Mouse (Mus musculus): ENCODE measurements around the gene Ncor2. TPM values are rescaled to one million over a fixed set of nuclear protein-coding genes. Genes with fewer than 3 reads are reported as not detected.

The Ncor2 gene
- polyA plus RNA-seq, 1 experiment, result 91.1 TPM

DNA sequence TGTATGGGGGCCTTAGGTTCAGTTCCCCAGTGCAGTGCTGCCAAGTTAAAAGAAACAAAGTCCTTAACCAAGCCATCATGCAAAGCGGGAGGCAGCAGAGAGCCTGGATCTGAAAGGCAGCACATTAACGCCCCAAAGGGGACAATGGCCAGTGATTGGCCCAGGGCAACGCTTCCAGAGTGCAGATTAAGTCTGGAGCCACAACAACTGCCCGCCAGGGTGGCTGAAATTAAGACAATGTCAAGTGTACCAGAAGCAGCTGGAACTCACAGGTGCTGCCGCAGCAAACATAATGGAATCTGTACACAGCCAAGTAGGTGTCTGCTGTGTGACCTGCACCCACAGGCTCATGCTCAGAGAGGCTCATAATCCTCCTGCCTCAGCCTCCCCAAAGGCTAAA lies 24.8 kb downstream of the Ncor2 start:
- H3K79me2 ChIP-seq (ENCODE audit: control insufficient read depth, insufficient read depth), result peaks cover 100% of the 10 kb centered on the region
- peaks cover 78% of the 10 kb centered on the region for H3K79me3 ChIP-seq (ENCODE audit: low read depth)
- H3K27me3 ChIP-seq (ENCODE audit: control insufficient read depth, insufficient read depth, insufficient read length), result no peaks in the 10 kb centered on the region
- H3K36me3 ChIP-seq (ENCODE audit: control insufficient read depth, insufficient read depth), result no peaks in the 10 kb centered on the region
- no peak for TF ChIP-seq MYOD1 (IDR thresholded peaks at IDR 0.05; ENCODE audit: control insufficient read depth, insufficient read length, low read depth)
- no peak for TF ChIP-seq FOSL1 (IDR thresholded peaks at IDR 0.05; ENCODE audit: insufficient read depth, low read length, poor library complexity, severe bottlenecking)
- no peak for TF ChIP-seq MYOG (IDR thresholded peaks at IDR 0.05; ENCODE audit: control insufficient read depth, extremely low read depth, insufficient read length)
- no peak for TF ChIP-seq USF1 (IDR thresholded peaks at IDR 0.05; ENCODE audit: low read depth)
- no peak for TF ChIP-seq CTCF (IDR thresholded peaks at IDR 0.05; ENCODE audit: control insufficient read depth, insufficient read depth, insufficient read length)
- TF ChIP-seq CEBPB (IDR thresholded peaks at IDR 0.05; ENCODE audit: low read depth), result no peak
- TF ChIP-seq MAX (IDR thresholded peaks at IDR 0.05), result no peak
- H3ac ChIP-seq (ENCODE audit: control insufficient read depth, insufficient read length, low read depth), result no peak overlapping the region
- H3K4me3 ChIP-seq (ENCODE audit: insufficient read depth, poor library complexity, severe bottlenecking), result no peak overlapping the region

GRCm38 (mm10) chr5:125153201-125153816 lies 25.7 kb downstream of the Ncor2 start:
- H3K27me3 ChIP-seq (ENCODE audit: control insufficient read depth, insufficient read depth, insufficient read length), result no peaks in the 10 kb centered on the region
- H3K79me3 ChIP-seq (ENCODE audit: low read depth), result peaks cover 84% of the 10 kb centered on the region
- H3ac ChIP-seq (ENCODE audit: control insufficient read depth, insufficient read length, low read depth), result no peak overlapping the region
- TF ChIP-seq MYOD1 (IDR thresholded peaks at IDR 0.05; ENCODE audit: control insufficient read depth, insufficient read length, low read depth), result no peak
- no peak for TF ChIP-seq MYOG (IDR thresholded peaks at IDR 0.05; ENCODE audit: control insufficient read depth, extremely low read depth, insufficient read length)
- no peak for TF ChIP-seq FOSL1 (IDR thresholded peaks at IDR 0.05; ENCODE audit: insufficient read depth, low read length, poor library complexity, severe bottlenecking)
- TF ChIP-seq CTCF (IDR thresholded peaks at IDR 0.05; ENCODE audit: control insufficient read depth, insufficient read depth, insufficient read length), result no peak
- no peak for TF ChIP-seq MAX (IDR thresholded peaks at IDR 0.05)
- no peak for TF ChIP-seq USF1 (IDR thresholded peaks at IDR 0.05; ENCODE audit: low read depth)
- TF ChIP-seq CEBPB (IDR thresholded peaks at IDR 0.05; ENCODE audit: low read depth), result no peak
- peaks cover 100% of the 10 kb centered on the region for H3K79me2 ChIP-seq (ENCODE audit: control insufficient read depth, insufficient read depth)
- no peak overlapping the region for H3K4me3 ChIP-seq (ENCODE audit: insufficient read depth, poor library complexity, severe bottlenecking)
- no peaks in the 10 kb centered on the region for H3K36me3 ChIP-seq (ENCODE audit: control insufficient read depth, insufficient read depth)

GRCm38 (mm10) chr5:125151872-125152534 lies 27.0 kb downstream of the Ncor2 start:
- Histone ChIP-seq H3K4me3 (ENCODE audit: insufficient read depth, poor library complexity, severe bottlenecking) (no peak overlapping the region), H3K79me3 (ENCODE audit: low read depth) (peaks cover 83% of the 10 kb centered on the region), H3K36me3 (ENCODE audit: control insufficient read depth, insufficient read depth) (no peaks in the 10 kb centered on the region), H3K27me3 (ENCODE audit: control insufficient read depth, insufficient read depth, insufficient read length) (no peaks in the 10 kb centered on the region), H3ac (ENCODE audit: control insufficient read depth, insufficient read length, low read depth) (no peak overlapping the region), H3K79me2 (ENCODE audit: control insufficient read depth, insufficient read depth) (peaks cover 100% of the 10 kb centered on the region)
- no peak for TF ChIP-seq FOSL1 (IDR thresholded peaks at IDR 0.05; ENCODE audit: insufficient read depth, low read length, poor library complexity, severe bottlenecking)
- TF ChIP-seq MAX (IDR thresholded peaks at IDR 0.05), result no peak
- TF ChIP-seq USF1 (IDR thresholded peaks at IDR 0.05; ENCODE audit: low read depth), result no peak
- TF ChIP-seq MYOG (IDR thresholded peaks at IDR 0.05; ENCODE audit: control insufficient read depth, extremely low read depth, insufficient read length), result no peak

DNA sequence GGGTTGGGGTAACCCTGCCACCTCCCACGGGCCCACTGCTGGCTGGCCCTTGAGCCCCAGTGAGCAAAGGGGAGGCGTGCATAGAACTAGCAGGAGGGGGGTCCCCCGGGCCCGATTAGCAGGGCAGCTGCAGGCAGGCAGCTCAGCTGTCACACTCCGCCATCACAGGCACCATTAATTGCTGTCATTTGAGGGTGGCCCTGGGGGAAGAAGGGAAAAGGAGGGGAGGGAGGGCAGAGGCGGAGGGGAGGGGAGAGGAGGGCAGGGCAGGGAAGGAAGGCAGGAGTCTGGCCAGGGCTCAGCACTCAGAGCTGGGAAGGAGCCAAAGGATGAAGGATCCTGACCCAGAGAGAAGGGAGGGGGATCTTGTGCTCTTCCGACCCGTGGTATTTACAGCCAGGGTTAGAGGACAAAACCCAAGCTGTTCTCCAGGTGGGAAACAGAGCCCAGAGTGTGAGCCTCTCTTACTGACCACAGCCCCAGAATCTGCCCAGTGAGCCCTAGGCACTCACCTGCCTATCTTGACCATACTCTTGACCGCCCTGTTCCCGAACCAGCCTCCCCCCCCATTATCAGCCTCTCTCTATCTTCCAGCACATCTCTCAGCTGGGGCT lies 28.0 kb downstream of the Ncor2 start:
- Histone ChIP-seq H3K4me3 (ENCODE audit: insufficient read depth, poor library complexity, severe bottlenecking) (no peak overlapping the region), H3K79me3 (ENCODE audit: low read depth) (peaks cover 84% of the 10 kb centered on the region), H3K27me3 (ENCODE audit: control insufficient read depth, insufficient read depth, insufficient read length) (no peaks in the 10 kb centered on the region), H3ac (ENCODE audit: control insufficient read depth, insufficient read length, low read depth) (no peak overlapping the region), H3K79me2 (ENCODE audit: control insufficient read depth, insufficient read depth) (peaks cover 100% of the 10 kb centered on the region), H3K36me3 (ENCODE audit: control insufficient read depth, insufficient read depth) (no peaks in the 10 kb centered on the region)
- TF ChIP-seq MYOD1 (IDR thresholded peaks at IDR 0.05; ENCODE audit: control insufficient read depth, insufficient read length, low read depth), result peak; percentile 10
- TF ChIP-seq FOSL1 (IDR thresholded peaks at IDR 0.05; ENCODE audit: insufficient read depth, low read length, poor library complexity, severe bottlenecking), result no peak

GRCm38 (mm10) chr5:125149142-125149541 lies 29.9 kb downstream of the Ncor2 start:
- no peaks in the 10 kb centered on the region for H3K27me3 ChIP-seq (ENCODE audit: control insufficient read depth, insufficient read depth, insufficient read length)
- H3K4me3 ChIP-seq (ENCODE audit: insufficient read depth, poor library complexity, severe bottlenecking), result no peak overlapping the region
- no peaks in the 10 kb centered on the region for H3K36me3 ChIP-seq (ENCODE audit: control insufficient read depth, insufficient read depth)
- H3K79me2 ChIP-seq (ENCODE audit: control insufficient read depth, insufficient read depth), result peaks cover 100% of the 10 kb centered on the region
- no peak overlapping the region for H3ac ChIP-seq (ENCODE audit: control insufficient read depth, insufficient read length, low read depth)
- TF ChIP-seq CEBPB (IDR thresholded peaks at IDR 0.05; ENCODE audit: low read depth), result no peak
- no peak for TF ChIP-seq MAX (IDR thresholded peaks at IDR 0.05)
- no peak for TF ChIP-seq CTCF (IDR thresholded peaks at IDR 0.05; ENCODE audit: control insufficient read depth, insufficient read depth, insufficient read length)
- peaks cover 79% of the 10 kb centered on the region for H3K79me3 ChIP-seq (ENCODE audit: low read depth)

GRCm38 (mm10) chr5:125148686-125149085 lies 30.3 kb downstream of the Ncor2 start:
- Histone ChIP-seq H3K79me3 (ENCODE audit: low read depth) (peaks cover 80% of the 10 kb centered on the region), H3K36me3 (ENCODE audit: control insufficient read depth, insufficient read depth) (no peaks in the 10 kb centered on the region), H3K79me2 (ENCODE audit: control insufficient read depth, insufficient read depth) (peaks cover 100% of the 10 kb centered on the region), H3ac (ENCODE audit: control insufficient read depth, insufficient read length, low read depth) (no peak overlapping the region), H3K4me3 (ENCODE audit: insufficient read depth, poor library complexity, severe bottlenecking) (no peak overlapping the region), H3K27me3 (ENCODE audit: control insufficient read depth, insufficient read depth, insufficient read length) (no peaks in the 10 kb centered on the region)
- TF ChIP-seq USF1 (IDR thresholded peaks at IDR 0.05; ENCODE audit: low read depth) (no peak), MYOD1 (IDR thresholded peaks at IDR 0.05; ENCODE audit: control insufficient read depth, insufficient read length, low read depth) (no peak), FOSL1 (IDR thresholded peaks at IDR 0.05; ENCODE audit: insufficient read depth, low read length, poor library complexity, severe bottlenecking) (no peak), MAX (IDR thresholded peaks at IDR 0.05) (no peak), MYOG (IDR thresholded peaks at IDR 0.05; ENCODE audit: control insufficient read depth, extremely low read depth, insufficient read length) (no peak), CTCF (IDR thresholded peaks at IDR 0.05; ENCODE audit: control insufficient read depth, insufficient read depth, insufficient read length) (no peak), CEBPB (IDR thresholded peaks at IDR 0.05; ENCODE audit: low read depth) (no peak)
